Mouse (Mus musculus) hindbrain, embryonic 12.5 days (tissue): ENCODE data around the gene Capn1. TPM values are rescaled to one million over a fixed set of nuclear protein-coding genes. Genes with fewer than 3 reads are reported as not detected.

Experiments used
- ATAC-seq: fragments of 200-750 bp; cut with Nextera tagmentation; 2 replicates; pipeline ENCODE4 v1.8.0; 2017; ENCODE audit warnings: moderate TSS enrichment; ENCODE audit not compliant: low FRiP score
- H3K27ac ChIP-seq: fragments of 300-500 bp; sonication (generic); 2 replicates; pipeline ENCODE4 v1.5.1; 2016; ENCODE audit warnings: mild to moderate bottlenecking
- H3K27me3 ChIP-seq: fragments of 300-500 bp; sonication (generic); 2 replicates; pipeline ENCODE4 v1.6.1; 2016; ENCODE audit warnings: mild to moderate bottlenecking
- H3K36me3 ChIP-seq: fragments of 300-500 bp; sonication (generic); 2 replicates; pipeline ENCODE4 v1.6.1; 2016; ENCODE audit warnings: mild to moderate bottlenecking
- H3K4me1 ChIP-seq: fragments of 300-500 bp; sonication (generic); 2 replicates; pipeline ENCODE4 v1.6.1; 2016
- H3K4me2 ChIP-seq: fragments of 300-500 bp; sonication (generic); replicated peaks from 2 replicates; pipeline ENCODE4 v1.6.1; 2016; ENCODE audit warnings: mild to moderate bottlenecking
- H3K4me3 ChIP-seq: fragments of 300-500 bp; sonication (generic); 2 replicates; pipeline ENCODE4 v1.5.1; 2016; ENCODE audit warnings: mild to moderate bottlenecking
- H3K9ac ChIP-seq: fragments of 300-500 bp; sonication (generic); 2 replicates; pipeline ENCODE4 v1.6.1; 2016; ENCODE audit warnings: mild to moderate bottlenecking, moderate library complexity
- H3K9me3 ChIP-seq: fragments of 300-500 bp; sonication (generic); replicated peaks from 2 replicates; pipeline ENCODE4 v1.6.1; 2016; ENCODE audit warnings: mild to moderate bottlenecking
- WGBS: fragments of 180-500 bp; shearing (Covaris S2); methylation state at CpG from one replicate; pipeline ENCODE4 v1.1.7; 2016; 5-methylcytosine and 5-hydroxymethylcytosine counted together
- polyA plus RNA-seq: library from polyadenylated mRNA; unstranded; fragments of >200 nt; fragmentation: Nextera tagmentation; extraction: Ambion mirVana; gene quantifications from 2 replicates; pipeline ENCODE4 v1.2.1, GENCODE M21; 2016

The Capn1 gene
- polyA plus RNA-seq, 1 experiment from 2014 or later = 5.5 TPM

- Histone ChIP-seq H3K4me1 (peaks cover 5% of the 10 kb centered on the region; the same call in 1 of the 2 replicates), H3K9me3 (no peaks in the 10 kb centered on the region), H3K4me2 (no peak overlapping the region), H3K27me3 (no peaks in the 10 kb centered on the region), H3K27ac (no peak overlapping the region), H3K4me3 (no peak overlapping the region), H3K9ac (no peak overlapping the region), H3K36me3 (peaks cover 57% of the 10 kb centered on the region)
- no peak for ATAC-seq
- 86% methylated on average over 28 of the region's 28 CpGs for WGBS
Observed at GRCm38 (mm10) chr19:5955704-5956670, 59.7 kb downstream of the Capn1 start.

- H3K9me3 ChIP-seq = no peaks in the 10 kb centered on the region
- 94% methylated on average over 10 of the region's 10 CpGs for WGBS
- H3K4me1 ChIP-seq = peaks cover 5% of the 10 kb centered on the region; the same call in 1 of the 2 replicates
- H3K27ac ChIP-seq = no peak overlapping the region
- H3K4me2 ChIP-seq = no peak overlapping the region
- ATAC-seq = no peak
- H3K36me3 ChIP-seq = peaks cover 68% of the 10 kb centered on the region
- no peaks in the 10 kb centered on the region for H3K27me3 ChIP-seq
- no peak overlapping the region for H3K4me3 ChIP-seq
- no peak overlapping the region for H3K9ac ChIP-seq
Observed at GRCm38 (mm10) chr19:5954936-5955335, 60.8 kb downstream of the Capn1 start.

- peaks cover 74% of the 10 kb centered on the region for H3K36me3 ChIP-seq
- no peaks in the 10 kb centered on the region for H3K27me3 ChIP-seq
- ATAC-seq = no peak
- H3K27ac ChIP-seq = no peak overlapping the region
- no peak overlapping the region for H3K9ac ChIP-seq
- no peaks in the 10 kb centered on the region for H3K9me3 ChIP-seq
- peaks cover 5% of the 10 kb centered on the region; the same call in 1 of the 2 replicates for H3K4me1 ChIP-seq
- WGBS = 88% methylated on average over 22 of the region's 22 CpGs
- H3K4me3 ChIP-seq = no peak overlapping the region
- no peak overlapping the region for H3K4me2 ChIP-seq
Observed at GRCm38 (mm10) chr19:5954031-5954710, 61.5 kb downstream of the Capn1 start.

GRCm38 (mm10) chr19:5953201-5953770 is 62.4 kb downstream of the Capn1 start:
- Histone ChIP-seq H3K4me2 (no peak overlapping the region), H3K27me3 (no peaks in the 10 kb centered on the region), H3K9ac (0 out of 2 replicates have a peak overlapping the region, but pooled peaks have one; percentile 13), H3K36me3 (peaks cover 71% of the 10 kb centered on the region), H3K27ac (no peak overlapping the region), H3K4me3 (no peak overlapping the region), H3K4me1 (peaks cover 5% of the 10 kb centered on the region; the same call in 1 of the 2 replicates), H3K9me3 (no peaks in the 10 kb centered on the region)
- WGBS = 94% methylated on average over 19 of the region's 19 CpGs
- no peak for ATAC-seq

GRCm38 (mm10) chr19:5952071-5952691 is 63.5 kb downstream of the Capn1 start:
- H3K27me3 ChIP-seq = no peaks in the 10 kb centered on the region
- no peak for ATAC-seq
- no peak overlapping the region for H3K9ac ChIP-seq
- 82% methylated on average over 13 of the region's 13 CpGs for WGBS
- no peak overlapping the region for H3K4me2 ChIP-seq
- H3K4me1 ChIP-seq = peaks cover 5% of the 10 kb centered on the region; the same call in 1 of the 2 replicates
- no peaks in the 10 kb centered on the region for H3K9me3 ChIP-seq
- H3K4me3 ChIP-seq = no peak overlapping the region
- no peak overlapping the region for H3K27ac ChIP-seq
- H3K36me3 ChIP-seq = peaks cover 74% of the 10 kb centered on the region

- H3K36me3 ChIP-seq = peaks cover 75% of the 10 kb centered on the region
- no peak overlapping the region for H3K9ac ChIP-seq
- ATAC-seq = no peak
- no peak overlapping the region for H3K4me3 ChIP-seq
- H3K27ac ChIP-seq = no peak overlapping the region
- no peaks in the 10 kb centered on the region for H3K27me3 ChIP-seq
- WGBS = 96% methylated on average over 16 of the region's 16 CpGs
- peaks cover 5% of the 10 kb centered on the region; the same call in 1 of the 2 replicates for H3K4me1 ChIP-seq
- no peak overlapping the region for H3K4me2 ChIP-seq
- H3K9me3 ChIP-seq = no peaks in the 10 kb centered on the region
Observed at GRCm38 (mm10) chr19:5951631-5952030, 64.1 kb downstream of the Capn1 start.

GRCm38 (mm10) chr19:5950218-5950617 is 65.5 kb downstream of the Capn1 start:
- Histone ChIP-seq H3K9ac (no peak overlapping the region), H3K4me3 (no peak overlapping the region), H3K9me3 (no peaks in the 10 kb centered on the region), H3K27ac (no peak overlapping the region), H3K27me3 (no peaks in the 10 kb centered on the region), H3K36me3 (peaks cover 82% of the 10 kb centered on the region), H3K4me1 (no peaks in the 10 kb centered on the region), H3K4me2 (no peak overlapping the region)
- no peak for ATAC-seq
- 94% methylated on average over 11 of the region's 11 CpGs for WGBS

- H3K9me3 ChIP-seq = no peaks in the 10 kb centered on the region
- no peak overlapping the region for H3K27ac ChIP-seq
- no peak overlapping the region for H3K4me3 ChIP-seq
- H3K4me1 ChIP-seq = no peaks in the 10 kb centered on the region
- peaks cover 61% of the 10 kb centered on the region for H3K36me3 ChIP-seq
- ATAC-seq = no peak
- whole genome bisulfite sequencing = 91% methylated on average over 8 of the region's 8 CpGs
- H3K9ac ChIP-seq = no peak overlapping the region
- H3K4me2 ChIP-seq = no peak overlapping the region
- H3K27me3 ChIP-seq = no peaks in the 10 kb centered on the region
Observed at GRCm38 (mm10) chr19:5945891-5946290, 69.8 kb downstream of the Capn1 start.

GRCm38 (mm10) chr19:5945027-5945426 is 70.7 kb downstream of the Capn1 start:
- Histone ChIP-seq H3K4me2 (no peak overlapping the region), H3K9me3 (no peaks in the 10 kb centered on the region), H3K4me3 (no peak overlapping the region), H3K36me3 (peaks cover 52% of the 10 kb centered on the region), H3K4me1 (no peaks in the 10 kb centered on the region), H3K9ac (no peak overlapping the region), H3K27ac (no peak overlapping the region), H3K27me3 (no peaks in the 10 kb centered on the region)
- ATAC-seq = no peak
- WGBS = 83% methylated on average over 7 of the region's 7 CpGs

GRCm38 (mm10) chr19:5944145-5944544 is 71.6 kb downstream of the Capn1 start:
- H3K9me3 ChIP-seq = no peaks in the 10 kb centered on the region
- H3K4me3 ChIP-seq = no peak overlapping the region
- H3K4me2 ChIP-seq = no peak overlapping the region
- H3K4me1 ChIP-seq = no peaks in the 10 kb centered on the region
- no peaks in the 10 kb centered on the region for H3K27me3 ChIP-seq
- peaks cover 45% of the 10 kb centered on the region for H3K36me3 ChIP-seq
- no peak overlapping the region for H3K27ac ChIP-seq
- WGBS = 82% methylated on average over 8 of the region's 8 CpGs
- H3K9ac ChIP-seq = no peak overlapping the region
- ATAC-seq = no peak

- no peak overlapping the region for H3K4me2 ChIP-seq
- H3K36me3 ChIP-seq = peaks cover 41% of the 10 kb centered on the region
- H3K27ac ChIP-seq = no peak overlapping the region
- no peak overlapping the region for H3K4me3 ChIP-seq
- no peaks in the 10 kb centered on the region for H3K27me3 ChIP-seq
- no peaks in the 10 kb centered on the region for H3K9me3 ChIP-seq
- no peak overlapping the region for H3K9ac ChIP-seq
- 0 out of 2 replicates have a peak, but pooled peaks cover 2% of the 10 kb centered on the region for H3K4me1 ChIP-seq
- WGBS = 92% methylated on average over 15 of the region's 15 CpGs
- no peak for ATAC-seq
Observed at GRCm38 (mm10) chr19:5943404-5943803, 72.3 kb downstream of the Capn1 start.

GRCm38 (mm10) chr19:5942581-5942980 is 73.1 kb downstream of the Capn1 start:
- Histone ChIP-seq H3K4me3 (no peak overlapping the region), H3K9me3 (no peaks in the 10 kb centered on the region), H3K27me3 (no peaks in the 10 kb centered on the region), H3K4me1 (peaks cover 9% of the 10 kb centered on the region), H3K27ac (no peak overlapping the region), H3K9ac (no peak overlapping the region), H3K36me3 (peaks cover 35% of the 10 kb centered on the region), H3K4me2 (no peak overlapping the region)
- no peak for ATAC-seq
- 91% methylated on average over 7 of the region's 7 CpGs for WGBS
